Mouse (Mus musculus): ENCODE results near the gene Hpgds.

DNA sequence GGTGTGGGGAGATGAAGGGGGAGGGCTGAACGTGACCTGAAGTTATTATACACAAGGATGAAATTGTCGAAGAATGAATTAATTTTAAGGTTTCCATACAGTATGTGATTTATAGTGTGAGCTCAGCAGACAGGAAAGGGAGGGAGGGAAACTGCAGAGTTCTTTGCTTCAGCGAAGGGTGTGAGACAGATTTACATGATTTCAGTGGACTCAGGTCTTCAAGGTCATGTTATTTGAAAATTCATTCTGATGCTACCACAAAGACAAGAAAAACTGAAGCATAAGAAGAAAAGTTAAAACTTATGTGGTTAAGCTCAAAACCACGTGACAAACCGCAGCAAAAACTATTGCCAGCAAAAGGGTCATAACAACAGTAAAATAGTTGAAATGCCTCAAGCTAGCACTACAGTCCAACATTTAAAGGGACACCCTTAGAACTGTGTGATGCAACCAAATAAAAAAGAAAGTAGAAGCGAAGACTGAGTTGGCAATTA is 3.9 kb downstream of the Hpgds start:
- TF ChIP-seq POLR2A (IDR thresholded peaks at IDR 0.05; ENCODE audit: low read depth, low read length): no peak
- TF ChIP-seq CTCF (IDR thresholded peaks at IDR 0.05; ENCODE audit: borderline replicate concordance, insufficient read depth, low read length): no peak
